ENCODE assay signal across 27 mouse cellular contexts in genomic region chr12:56701004-56701403, GRCm38 (mm10). TPM values are rescaled to one million over a fixed set of nuclear protein-coding genes. Genes with fewer than 3 reads are reported as not detected.
DNase-seq lines count a peak whose midpoint lies in the region; ATAC-seq lines count a peak whose summit lies in the region.
"Had no signal": no experiment of that assay in that cellular context is flagged by ENCODE, and none has a peak within 500 bp of the region (broad histone marks: within the 10 kb centered on the region; RNA-seq: fewer than 3 reads in every experiment).

No protein-coding gene starts in this region.

- peaks cover 31% of the 10 kb centered on the region for H3K27me3 ChIP-seq in embryonic facial prominence, embryonic 11.5 days (ENCODE audit: control insufficient read depth, insufficient read depth, low read length)
- peaks cover 96% of the 10 kb centered on the region for H3K27me3 ChIP-seq in embryonic facial prominence, embryonic 10.5 days (replicated peaks; ENCODE audit: low read depth, poor library complexity, severe bottlenecking)
- H3K27me3 ChIP-seq in midbrain, embryonic 11.5 days (ENCODE audit: control insufficient read depth, insufficient read depth, low read length): peaks cover 69% of the 10 kb centered on the region
- peaks cover 90% of the 10 kb centered on the region for H3K27me3 ChIP-seq in midbrain, embryonic 13.5 days
- H3K27me3 ChIP-seq in embryonic facial prominence, embryonic 13.5 days: peaks cover 70% of the 10 kb centered on the region
- H3K27me3 ChIP-seq: CH12.LX had no signal

- no peak overlapping the region for H3K27ac ChIP-seq in embryonic facial prominence, embryonic 11.5 days (replicated peaks; ENCODE audit: low read depth, low read length)
- no peak overlapping the region for H3K27ac ChIP-seq in embryonic facial prominence, embryonic 10.5 days (replicated peaks)
- H3K27ac ChIP-seq in midbrain, embryonic 11.5 days (ENCODE audit: low read depth, low read length): no peak overlapping the region
- no peak overlapping the region for H3K27ac ChIP-seq in midbrain, embryonic 13.5 days
- H3K27ac ChIP-seq in embryonic facial prominence, embryonic 13.5 days: no peak overlapping the region
- H3K27ac ChIP-seq: forebrain, embryonic 12.5 days; forebrain, embryonic 15.5 days; hindbrain, embryonic 13.5 days; hindbrain, postnatal 0 days had no signal

- H3K9ac ChIP-seq in embryonic facial prominence, embryonic 11.5 days (replicated peaks; ENCODE audit: low read length): no peak overlapping the region
- H3K9ac ChIP-seq in midbrain, embryonic 11.5 days (ENCODE audit: low read length): no peak overlapping the region
- no peak overlapping the region for H3K9ac ChIP-seq in midbrain, embryonic 13.5 days (replicated peaks)
- H3K9ac ChIP-seq in embryonic facial prominence, embryonic 13.5 days: no peak overlapping the region
- H3K9ac ChIP-seq: forebrain, embryonic 12.5 days; forebrain, embryonic 15.5 days; hindbrain, embryonic 13.5 days had no signal

- no peaks in the 10 kb centered on the region for H3K9me3 ChIP-seq in embryonic facial prominence, embryonic 11.5 days (replicated peaks; ENCODE audit: control insufficient read depth, low read length)
- no peaks in the 10 kb centered on the region for H3K9me3 ChIP-seq in embryonic facial prominence, embryonic 10.5 days
- H3K9me3 ChIP-seq in midbrain, embryonic 11.5 days (ENCODE audit: control insufficient read depth, low read length): no peaks in the 10 kb centered on the region
- H3K9me3 ChIP-seq in midbrain, embryonic 13.5 days: no peaks in the 10 kb centered on the region
- no peaks in the 10 kb centered on the region for H3K9me3 ChIP-seq in embryonic facial prominence, embryonic 13.5 days
- H3K9me3 ChIP-seq: forebrain, embryonic 12.5 days; forebrain, embryonic 15.5 days; hindbrain, embryonic 13.5 days had no signal

- peaks cover 6% of the 10 kb centered on the region for H3K4me1 ChIP-seq in embryonic facial prominence, embryonic 11.5 days (ENCODE audit: control insufficient read depth, insufficient read depth, low read length)
- H3K4me1 ChIP-seq in embryonic facial prominence, embryonic 10.5 days: peaks cover 32% of the 10 kb centered on the region
- H3K4me1 ChIP-seq in midbrain, embryonic 11.5 days (ENCODE audit: control insufficient read depth, insufficient read depth, low read length): peaks cover 9% of the 10 kb centered on the region
- H3K4me1 ChIP-seq in midbrain, embryonic 13.5 days (replicated peaks): peaks cover 11% of the 10 kb centered on the region
- H3K4me1 ChIP-seq in embryonic facial prominence, embryonic 13.5 days: peaks cover 22% of the 10 kb centered on the region

- no peaks in the 10 kb centered on the region for H3K36me3 ChIP-seq in embryonic facial prominence, embryonic 11.5 days (replicated peaks; ENCODE audit: control insufficient read depth, insufficient read depth, low read depth, low read length)
- H3K36me3 ChIP-seq in embryonic facial prominence, embryonic 10.5 days (replicated peaks): no peaks in the 10 kb centered on the region
- H3K36me3 ChIP-seq in midbrain, embryonic 11.5 days (ENCODE audit: control insufficient read depth, insufficient read depth, low read length): no peaks in the 10 kb centered on the region
- H3K36me3 ChIP-seq in midbrain, embryonic 13.5 days: no peaks in the 10 kb centered on the region
- H3K36me3 ChIP-seq in embryonic facial prominence, embryonic 13.5 days: no peaks in the 10 kb centered on the region
- H3K36me3 ChIP-seq: forebrain, embryonic 12.5 days; forebrain, embryonic 15.5 days; G1E; hindbrain, embryonic 13.5 days had no signal

- ATAC-seq in embryonic facial prominence, embryonic 11.5 days (replicated peaks; ENCODE audit: insufficient number of reproducible peaks, low FRiP score, low TSS enrichment, low read depth): no peak
- ATAC-seq in midbrain, embryonic 11.5 days (ENCODE audit: low FRiP score): no peak
- no peak for ATAC-seq in midbrain, embryonic 13.5 days
- ATAC-seq in embryonic facial prominence, embryonic 13.5 days (ENCODE audit: insufficient number of reproducible peaks, insufficient read depth, low FRiP score, low TSS enrichment, low read depth): no peak
- ATAC-seq: forebrain, embryonic 15.5 days; hindbrain, postnatal 0 days; inflammation-experienced regulatory T-cells, adult 6 months; intestine, embryonic 16.5 days had no signal

- no peak overlapping the region for H3K4me3 ChIP-seq in embryonic facial prominence, embryonic 11.5 days (ENCODE audit: low read depth, low read length)
- no peak overlapping the region for H3K4me3 ChIP-seq in embryonic facial prominence, embryonic 10.5 days
- H3K4me3 ChIP-seq in midbrain, embryonic 11.5 days (ENCODE audit: low read depth, low read length): no peak overlapping the region
- H3K4me3 ChIP-seq in midbrain, embryonic 13.5 days (replicated peaks): no peak overlapping the region
- H3K4me3 ChIP-seq in embryonic facial prominence, embryonic 13.5 days: peak overlapping the region; percentile 20
- H3K4me3 ChIP-seq: erythroblast, embryonic 14.5 days; forebrain, embryonic 12.5 days; forebrain, embryonic 15.5 days; hindbrain, embryonic 13.5 days had no signal

- H3K4me2 ChIP-seq in embryonic facial prominence, embryonic 11.5 days (ENCODE audit: low read depth, low read length): no peak overlapping the region
- no peak overlapping the region for H3K4me2 ChIP-seq in midbrain, embryonic 11.5 days
- no peak overlapping the region for H3K4me2 ChIP-seq in midbrain, embryonic 13.5 days (replicated peaks)
- H3K4me2 ChIP-seq in embryonic facial prominence, embryonic 13.5 days: peak overlapping the region; percentile 28
- H3K4me2 ChIP-seq: forebrain, embryonic 12.5 days; forebrain, embryonic 15.5 days; heart, embryonic 11.5 days; hindbrain, embryonic 13.5 days had no signal

- DNase-seq in embryonic facial prominence, embryonic 11.5 days (ENCODE audit: low spot score): peak; percentile 32
- DNase-seq in embryonic facial prominence, embryonic 10.5 days (ENCODE audit: low spot score): no peak
- peak; percentile 93 for DNase-seq in midbrain, embryonic 11.5 days (ENCODE audit: low spot score, missing footprints)
- DNase-seq in MN1 (ENCODE audit: low spot score): no peak
- DNase-seq: adrenal gland, adult 2 months; adrenal gland, postnatal 14 days; B cell, adult 2 months; cerebellum, adult 11-12 months; cerebellum, adult 8-10 months; cerebellum, postnatal 10 days; cerebellum, postnatal 36 days; gastrocnemius, postnatal 14 days; kidney, adult 18-20 months had no signal

- 7% methylated on average over 6 of the region's 6 CpGs for WGBS in embryonic facial prominence, embryonic 11.5 days
- 7% methylated on average over 6 of the region's 6 CpGs for WGBS in embryonic facial prominence, embryonic 10.5 days
- 6% methylated on average over 6 of the region's 6 CpGs for WGBS in midbrain, embryonic 11.5 days
- 7% methylated on average over 6 of the region's 6 CpGs for WGBS in midbrain, embryonic 13.5 days
- WGBS in embryonic facial prominence, embryonic 13.5 days: 17% methylated on average over 6 of the region's 6 CpGs

RNA-seq across cellular contexts. Expression of gene Pax9, which starts 9.4 kb away (rescaled TPM):
- 10.5 and 11.9 TPM in 2 replicates for polyA plus RNA-seq in embryonic facial prominence, embryonic 11.5 days (2014; fragmentation: Nextera tagmentation; extraction: Ambion mirVana)
- polyA plus RNA-seq in embryonic facial prominence, embryonic 10.5 days (2016; fragmentation: Nextera tagmentation; extraction: Ambion mirVana): 6.3 and 9.9 TPM in 2 replicates
- polyA plus RNA-seq in midbrain, embryonic 11.5 days (2014; fragmentation: Nextera tagmentation; extraction: Ambion mirVana): 0.08 TPM in 2 replicates
- polyA plus RNA-seq in midbrain, embryonic 13.5 days (2015; fragmentation: Nextera tagmentation; extraction: Ambion mirVana): not detected in 2 replicates
- 13.5 and 17.7 TPM in 2 replicates for polyA plus RNA-seq in embryonic facial prominence, embryonic 13.5 days (2015; fragmentation: Nextera tagmentation; extraction: Ambion mirVana)
- polyA plus RNA-seq: adrenal gland, adult 2 months; cortical plate, adult 2 months; erythroblast, embryonic 14.5 days; forebrain, embryonic 15.5 days; heart, embryonic 14.5 days; hindbrain, postnatal 0 days; intestine, embryonic 16.5 days had no signal

Comparison
In these comparisons a context has a peak if more than half of its experiments do, and no peak if none do; other contexts are left out.
1. DNase-seq: peak in embryonic facial prominence, embryonic 11.5 days (single experiment) and midbrain, embryonic 11.5 days (single experiment); none in embryonic facial prominence, embryonic 10.5 days (single experiment) and MN1 (single experiment).